Mouse (Mus musculus): ENCODE measurements around the gene Specc1. TPM values are rescaled to one million over a fixed set of nuclear protein-coding genes. Genes with fewer than 3 reads are reported as not detected.
A peak's percentile ranks its signal among the peaks of the same experiment; 100 is the strongest.

The Specc1 gene
- total and polyA plus RNA-seq, 3 experiments: 7.3 to 18.6 (median 15.5) TPM

DNA sequence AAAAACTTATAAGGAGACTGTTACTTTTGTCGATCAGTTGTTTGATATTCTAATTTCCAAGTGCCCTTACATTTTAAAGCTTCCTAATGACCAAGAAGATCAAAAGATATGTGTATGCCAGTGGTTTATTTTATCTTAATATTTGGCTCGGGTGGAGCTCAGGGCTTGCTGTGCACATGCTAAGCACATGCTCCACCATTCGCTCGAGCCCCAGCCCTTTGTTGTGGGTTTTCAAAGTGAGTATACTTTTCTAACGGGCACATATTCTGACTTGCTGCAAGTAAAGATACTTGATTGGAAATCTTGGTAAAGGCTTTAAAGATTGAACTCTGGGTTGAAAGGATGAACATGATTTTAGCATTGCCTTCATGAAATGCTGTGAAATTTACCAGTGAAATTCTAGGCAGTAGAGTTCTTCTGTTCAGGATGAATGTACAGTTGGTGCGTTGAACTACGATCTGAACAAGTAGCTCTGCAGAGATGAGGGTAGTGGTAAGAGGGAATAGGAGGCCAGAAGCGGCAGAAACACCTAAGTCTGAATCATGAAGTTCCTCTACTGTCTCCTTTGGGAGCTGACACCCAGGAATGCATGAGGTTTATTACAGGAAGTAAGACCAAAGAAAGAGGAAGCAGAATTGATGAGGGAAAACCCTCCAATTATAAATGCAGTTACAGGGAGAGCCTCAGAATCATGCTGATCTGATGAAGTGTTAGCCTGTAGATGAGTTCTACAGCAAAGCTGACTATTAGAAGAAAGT lies 122.7 kb downstream of the Specc1 start:
- peak overlapping the region; percentile 48 for H3K27ac ChIP-seq (ENCODE audit: insufficient read depth, low read depth)
- H3K4me3 ChIP-seq (replicated peaks in 1 of 3; ENCODE audit: low read depth in 2 of 3, low read length in 2 of 3, poor library complexity in 1 of 3): peak overlapping the region in 1 of 3 experiments; percentile 6
- peak overlapping the region; percentile 52 for H3K9ac ChIP-seq (ENCODE audit: insufficient read depth, low read depth)
- H3K4me2 ChIP-seq (ENCODE audit: insufficient read depth, low read depth, poor library complexity, severe bottlenecking): peak overlapping the region; percentile 93
- TF ChIP-seq GABPA (IDR thresholded peaks at IDR 0.05; ENCODE audit: insufficient replicate concordance, low read depth, low read length) (no peak), MYC (IDR thresholded peaks at IDR 0.05; ENCODE audit: low read depth, low read length) (peak; percentile 95), IRF4 (IDR thresholded peaks at IDR 0.05; ENCODE audit: low read depth, low read length) (peak; percentile 80), MAZ (IDR thresholded peaks at IDR 0.05; ENCODE audit: low read depth, low read length) (0 out of 2 replicates have a peak, but pooled peaks have one; percentile 6), ELF1 (IDR thresholded peaks at IDR 0.05; ENCODE audit: low read depth, low read length) (peak; percentile 31; the same call in 1 of the 2 replicates), ZMIZ1 (IDR thresholded peaks at IDR 0.05; ENCODE audit: low read depth, low read length) (peak; percentile 33; the same call in 1 of the 2 replicates), ZC3H11A (IDR thresholded peaks at IDR 0.05; ENCODE audit: low read depth, low read length) (no peak), RCOR1 (conservative IDR thresholded peaks at IDR 0.05; ENCODE audit: low read depth, low read length) (peak; percentile 34; the same call in 1 of the 2 replicates), MAX (IDR thresholded peaks at IDR 0.05; ENCODE audit: low read length) (peak; percentile 93), MAFK (IDR thresholded peaks at IDR 0.05; ENCODE audit: insufficient replicate concordance, low read length) (0 out of 2 replicates have a peak, but pooled peaks have one; percentile 37), EP300 (IDR thresholded peaks at IDR 0.05; ENCODE audit: low read length) (peak; percentile 92), MXI1 (IDR thresholded peaks at IDR 0.05; ENCODE audit: low read depth, low read length) (peak; percentile 58), BHLHE40 (IDR thresholded peaks at IDR 0.05; ENCODE audit: low read depth, low read length) (peak; percentile 93), POLR2AphosphoS2 (IDR thresholded peaks at IDR 0.05; ENCODE audit: low read depth, low read length) (no peak), SIN3A (IDR thresholded peaks at IDR 0.05; ENCODE audit: low read length) (no peak; the same call in none of the 2 replicates), CHD1 (IDR thresholded peaks at IDR 0.05; ENCODE audit: low read depth, low read length) (no peak), ETS1 (conservative IDR thresholded peaks at IDR 0.05; ENCODE audit: low read depth, low read length) (peak; percentile 58), TBP (conservative IDR thresholded peaks at IDR 0.05; ENCODE audit: low read depth, low read length) (peak; percentile 88)
- dilution Hi-C loops (cut with MboI; ENCODE audit: extremely low pct_ligation_motif_present, extremely low pct_unique_long_range_greater_than_20kb, low sequenced_read_pairs) (no loop called here), in situ Hi-C loops (cut with MboI; ENCODE audit: low pct_ligation_motif_present, low pct_unique_long_range_greater_than_20kb, low sequenced_read_pairs) (no loop called here)
- H3K27me3 ChIP-seq (replicated peaks): no peaks in the 10 kb centered on the region
- H3K4me1 ChIP-seq (ENCODE audit: control insufficient read depth in 1 of 2, insufficient read depth in 2 of 2): peaks cover 3 to 37% of the 10 kb centered on the region in 2 experiments
- no peaks in the 10 kb centered on the region; the same call in 1 of the 2 replicates for H3K79me2 ChIP-seq (replicated peaks; ENCODE audit: control insufficient read depth, extremely low read depth, insufficient read depth, poor library complexity, severe bottlenecking)
- DNase-seq (ENCODE audit: extremely low read depth): peak; percentile 81
- peaks cover 0 to 1% of the 10 kb centered on the region in 2 experiments for H3K36me3 ChIP-seq (replicated peaks in 1 of 2; ENCODE audit: control insufficient read depth in 1 of 2, insufficient read depth in 1 of 2, low read length in 1 of 2)
- no peaks in the 10 kb centered on the region for H3K9me3 ChIP-seq (replicated peaks; ENCODE audit: low read length)

DNA sequence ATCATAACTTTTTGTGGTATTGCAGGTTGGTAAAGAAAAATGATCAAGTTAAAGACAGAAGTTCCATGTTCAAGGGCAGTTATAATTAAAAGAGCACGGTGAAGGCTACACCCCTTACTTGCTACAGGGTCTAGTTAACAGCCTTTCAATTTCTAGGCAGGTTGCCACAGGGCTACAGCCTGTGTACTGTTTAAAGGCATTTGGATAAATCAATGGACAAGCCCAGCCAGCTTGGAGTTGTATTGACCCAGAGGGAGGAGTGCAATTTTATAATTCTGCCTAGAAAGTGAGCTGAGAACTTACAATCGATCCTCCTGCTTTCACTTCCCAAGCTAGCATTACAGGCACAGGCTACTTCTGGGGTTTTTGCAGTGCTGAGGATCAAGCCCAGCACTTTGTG lies 123.9 kb downstream of the Specc1 start:
- peaks cover 0 to 1% of the 10 kb centered on the region in 2 experiments for H3K36me3 ChIP-seq (replicated peaks in 1 of 2; ENCODE audit: control insufficient read depth in 1 of 2, insufficient read depth in 1 of 2, low read length in 1 of 2)
- peaks cover 3 to 37% of the 10 kb centered on the region in 2 experiments for H3K4me1 ChIP-seq (ENCODE audit: control insufficient read depth in 1 of 2, insufficient read depth in 2 of 2)
- no peak for DNase-seq (ENCODE audit: extremely low read depth)
- H3K79me2 ChIP-seq (replicated peaks; ENCODE audit: control insufficient read depth, extremely low read depth, insufficient read depth, poor library complexity, severe bottlenecking): no peaks in the 10 kb centered on the region; the same call in 1 of the 2 replicates
- peak overlapping the region in 1 of 3 experiments; percentile 4 for H3K4me3 ChIP-seq (replicated peaks in 1 of 3; ENCODE audit: low read depth in 2 of 3, low read length in 2 of 3, poor library complexity in 1 of 3)
- H3K27ac ChIP-seq (ENCODE audit: insufficient read depth, low read depth): no peak overlapping the region
- H3K9me3 ChIP-seq (replicated peaks; ENCODE audit: low read length): no peaks in the 10 kb centered on the region
- dilution Hi-C loops (cut with MboI; ENCODE audit: extremely low pct_ligation_motif_present, extremely low pct_unique_long_range_greater_than_20kb, low sequenced_read_pairs): no loop called here
- H3K9ac ChIP-seq (ENCODE audit: insufficient read depth, low read depth): peak overlapping the region; percentile 52
- H3K27me3 ChIP-seq (replicated peaks): no peaks in the 10 kb centered on the region
- in situ Hi-C loops (cut with MboI; ENCODE audit: low pct_ligation_motif_present, low pct_unique_long_range_greater_than_20kb, low sequenced_read_pairs): no loop called here
- TF ChIP-seq BHLHE40 (IDR thresholded peaks at IDR 0.05; ENCODE audit: low read depth, low read length) (no peak), MAX (IDR thresholded peaks at IDR 0.05; ENCODE audit: low read length) (no peak), SIN3A (IDR thresholded peaks at IDR 0.05; ENCODE audit: low read length) (no peak), NRF1 (IDR thresholded peaks at IDR 0.05; ENCODE audit: low read depth, low read length) (no peak), MYC (IDR thresholded peaks at IDR 0.05; ENCODE audit: low read depth, low read length) (no peak), SMC3 (IDR thresholded peaks at IDR 0.05; ENCODE audit: low read depth, low read length) (no peak), UBTF (IDR thresholded peaks at IDR 0.05; ENCODE audit: low read depth, low read length) (no peak), ELF1 (IDR thresholded peaks at IDR 0.05; ENCODE audit: low read depth, low read length) (0 out of 2 replicates have a peak, but pooled peaks have one; percentile 11), POLR2A (IDR thresholded peaks at IDR 0.05; ENCODE audit: low read depth, low read length) (no peak)
- H3K4me2 ChIP-seq (ENCODE audit: insufficient read depth, low read depth, poor library complexity, severe bottlenecking): peak overlapping the region; percentile 93

Data from CH12.LX (cell line).